Mouse (Mus musculus) CD4-positive, CD25-positive, alpha-beta regulatory T cell, adult 2 months (primary cell): ENCODE measurements at regions not wholly inside any gene's neighbourhood (a gene's known extent, or its start where the extent isn't known, plus 50 kb on each side); places are given as distances from the start of the nearest gene placed in this dataset.

Experiments used
- DNase-seq: peaks from one replicate; pipeline ENCODE4 v3.0.0-alpha.2; 2012; ENCODE audit warnings: low read depth, low spot score

DNA sequence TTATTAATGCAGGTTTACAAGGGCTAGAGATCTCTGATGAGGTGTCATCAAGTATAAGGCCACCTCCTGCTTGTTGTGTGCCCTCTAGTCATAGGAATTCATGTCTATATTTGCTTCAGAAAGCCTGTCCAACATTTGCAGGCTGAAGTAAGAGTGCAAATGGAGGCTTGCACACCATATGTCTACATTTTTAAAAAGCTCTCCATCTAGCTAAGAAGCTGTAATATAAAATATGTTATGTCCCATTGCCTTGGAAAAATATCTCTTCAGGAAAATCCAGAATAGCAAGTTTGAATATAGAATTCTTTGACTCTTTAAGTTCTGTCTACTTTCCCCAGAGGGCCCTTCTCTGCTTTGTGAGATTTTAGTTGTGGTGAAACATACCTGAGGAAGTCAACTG, 134.6 kb downstream of the Cd24a start:
- no peak for DNase-seq

DNA sequence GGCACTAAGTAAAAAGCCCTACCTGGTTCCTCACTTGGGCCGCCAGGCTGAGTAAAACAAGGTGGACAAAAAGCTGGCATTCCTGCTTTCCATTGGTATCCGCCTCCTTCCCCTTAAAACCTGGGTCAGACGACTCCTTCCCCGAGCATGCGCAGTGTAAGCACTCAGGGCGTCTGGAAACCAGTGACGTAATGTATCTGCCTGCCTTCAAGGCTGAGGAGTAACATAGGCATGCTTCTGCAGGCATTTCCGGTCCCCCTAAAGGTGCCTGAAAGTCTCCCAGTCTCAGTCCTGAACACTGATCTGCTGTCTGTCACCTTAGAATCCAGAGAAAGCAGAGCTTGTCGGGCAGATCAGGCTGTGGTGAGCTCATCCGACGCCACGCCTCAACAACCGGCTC, 140.7 kb downstream of the Cd24a start:
- no peak for DNase-seq

DNA sequence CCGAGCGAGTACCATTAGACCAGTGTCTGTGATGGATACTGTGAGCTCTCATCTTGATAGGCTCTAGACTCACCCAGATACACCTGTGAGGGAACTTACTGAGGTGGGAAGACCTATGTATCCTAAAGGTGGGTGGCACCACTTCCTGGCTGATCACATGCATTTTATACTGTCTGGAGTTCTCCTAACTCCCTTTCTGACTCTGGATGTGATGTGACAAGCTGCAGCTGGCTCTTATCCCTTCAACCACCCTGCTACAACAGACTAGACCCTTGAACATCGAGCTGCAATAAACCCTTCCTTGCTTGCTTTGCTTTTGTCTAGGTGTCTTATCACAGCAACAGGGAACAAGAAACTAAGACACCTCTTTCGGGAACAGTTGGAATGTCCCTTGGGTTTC, 143.3 kb downstream of the Cd24a start:
- no peak for DNase-seq

DNA sequence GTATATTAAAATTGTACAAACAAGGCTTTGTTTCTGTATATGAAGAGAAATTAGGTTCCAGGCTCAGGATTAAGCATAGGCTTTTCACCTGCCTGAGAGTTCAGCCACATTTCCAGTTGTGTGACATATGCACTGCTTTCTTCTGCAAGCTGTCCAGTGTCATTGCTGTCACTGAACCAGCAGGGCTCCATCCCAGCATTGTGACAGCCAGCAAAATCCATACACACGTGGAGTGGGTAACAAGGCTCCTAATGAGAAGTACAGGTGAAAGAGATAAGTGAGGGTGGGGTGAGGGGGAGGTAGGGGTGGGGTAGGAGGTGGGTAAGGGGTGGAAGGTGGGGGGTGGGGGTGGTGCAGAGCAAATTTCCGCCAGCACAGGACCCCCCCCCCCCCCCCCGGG, 144.1 kb downstream of the Cd24a start:
- DNase-seq, result no peak

DNA sequence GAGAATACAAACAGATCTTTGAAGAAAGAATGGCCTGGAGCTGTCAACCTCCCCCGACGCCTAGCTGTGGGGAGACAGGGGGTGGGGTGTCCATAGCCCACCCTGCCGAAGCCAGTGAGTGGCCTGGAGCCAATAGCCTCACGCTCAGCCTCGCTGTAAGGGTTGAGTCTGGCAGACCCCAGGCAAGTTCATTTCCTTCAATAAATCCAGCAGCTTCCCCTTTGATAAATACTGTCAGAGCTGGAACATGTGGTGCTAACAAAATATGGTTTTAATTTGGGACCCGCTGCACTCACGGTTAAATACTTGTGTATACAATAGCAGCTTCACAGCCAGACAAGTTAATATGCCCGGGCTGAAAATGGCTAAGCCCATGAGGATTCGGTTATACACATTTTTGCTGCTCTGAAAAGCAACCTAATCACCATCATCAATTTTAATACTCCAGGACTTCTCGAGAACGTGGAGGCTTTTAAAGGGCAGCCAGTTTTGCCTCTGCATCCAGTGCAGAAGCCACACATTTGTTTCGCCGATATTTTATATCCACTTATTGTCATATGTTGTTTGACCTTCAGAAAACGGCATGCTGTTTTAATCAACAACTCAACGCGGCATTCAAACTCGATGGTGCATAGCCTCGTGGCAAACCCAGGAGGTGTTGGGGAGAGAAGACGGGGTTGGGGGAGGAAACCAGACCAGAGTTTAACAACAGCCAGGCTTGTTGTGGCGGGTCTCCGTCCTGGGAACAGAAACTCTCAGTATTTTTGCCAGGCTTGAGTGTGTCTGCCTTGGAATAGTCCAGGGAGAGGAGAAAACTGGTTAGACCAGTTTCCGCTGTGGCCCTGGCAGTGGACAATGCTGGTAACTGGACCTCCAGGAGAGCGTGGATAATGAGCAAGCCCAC, 144.9 kb downstream of the Cd24a start:
- peak; percentile 32 for DNase-seq

DNA sequence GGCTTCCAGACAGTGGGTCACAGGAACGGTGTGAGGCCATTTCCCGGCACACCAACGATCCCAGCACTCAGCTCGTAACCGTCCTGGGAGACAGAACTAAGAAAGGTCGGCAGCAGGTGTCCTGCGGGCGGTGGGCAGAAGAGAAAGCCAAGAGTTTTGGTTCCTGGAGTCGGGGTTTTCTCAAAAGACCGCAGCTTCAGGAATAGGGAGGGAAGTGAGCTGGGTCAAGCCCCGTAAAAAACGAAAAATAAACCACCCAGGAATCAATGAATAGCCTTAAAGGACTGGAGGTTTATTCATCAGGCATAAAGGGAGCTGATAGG, 145.5 kb downstream of the Cd24a start:
- DNase-seq, result peak; percentile 9

DNA sequence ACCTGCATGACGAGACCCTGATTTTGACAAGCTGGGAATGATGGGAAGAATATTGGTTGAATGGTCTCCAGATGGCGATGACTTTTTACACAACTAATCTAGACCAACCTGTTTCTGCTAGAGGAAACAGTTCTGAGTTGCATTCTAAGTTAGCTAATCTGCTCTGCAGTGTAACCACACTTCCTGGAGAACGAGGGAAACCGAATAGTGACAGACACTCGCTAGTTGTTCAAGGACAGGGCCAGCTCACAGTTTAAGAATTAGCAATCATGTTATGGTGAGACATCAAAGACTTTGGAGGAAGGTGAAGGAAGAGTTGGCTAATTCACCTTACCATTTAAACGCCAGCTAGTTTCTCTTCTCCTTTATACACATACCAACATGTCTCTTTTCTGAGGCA, 149.7 kb downstream of the Cd24a start:
- peak; percentile 20 for DNase-seq

DNA sequence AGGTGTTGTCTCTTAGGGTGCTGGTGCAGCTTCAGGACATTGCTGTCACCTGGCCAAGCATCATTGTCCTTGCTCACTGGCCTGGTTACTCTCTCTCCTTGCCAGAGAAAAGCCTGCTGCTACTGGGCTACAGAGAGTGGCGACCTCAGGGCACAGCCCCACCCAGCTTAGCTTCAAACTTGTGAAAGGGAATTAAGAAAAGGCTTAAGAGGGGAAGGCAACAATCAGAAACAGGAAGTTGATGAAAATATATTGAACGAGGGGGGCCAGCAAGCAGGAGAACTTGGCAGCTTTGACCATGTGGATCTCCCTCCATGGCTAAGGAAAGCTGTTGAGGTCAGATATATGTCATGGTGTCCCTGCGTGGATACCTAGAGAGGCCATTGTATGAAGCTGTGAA, 151.1 kb downstream of the Cd24a start:
- no peak for DNase-seq

DNA sequence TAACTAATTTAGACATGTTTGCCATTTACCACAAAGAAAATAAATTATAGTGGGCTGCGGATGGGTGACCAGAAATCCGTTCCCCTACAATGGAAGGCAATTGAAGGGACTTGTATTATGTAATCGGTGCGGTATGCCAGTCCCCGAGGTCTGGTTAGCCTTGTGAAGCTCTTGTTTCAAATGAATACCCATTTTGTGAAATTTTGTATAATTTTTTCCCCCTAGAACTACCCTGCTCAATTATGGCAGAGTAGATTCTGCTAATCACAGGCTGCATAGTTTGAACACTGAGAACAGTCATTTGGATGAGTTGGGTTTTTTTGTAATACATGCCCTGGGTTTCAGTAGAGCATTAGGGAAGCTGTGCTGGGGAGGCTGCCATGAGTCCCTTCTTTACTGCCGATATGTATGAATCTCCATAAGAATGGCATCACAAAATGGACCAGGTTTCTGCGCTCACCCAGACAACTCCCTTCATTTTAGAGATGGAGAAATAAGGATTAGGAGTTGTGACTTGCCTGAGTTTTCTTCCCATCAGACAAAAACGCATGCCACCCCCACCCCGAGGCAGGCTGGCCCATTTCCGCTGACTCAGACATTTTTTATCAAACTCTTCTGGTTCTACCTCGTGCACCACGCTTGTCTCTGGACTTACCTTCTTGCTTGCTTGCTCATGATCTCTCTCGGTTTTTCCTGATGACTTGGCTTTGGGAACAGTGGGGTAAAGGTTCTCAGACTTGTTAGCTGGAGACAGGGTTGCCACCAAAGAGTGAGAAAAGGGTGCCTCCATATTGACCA, 155.7 kb downstream of the Cd24a start:
- no peak for DNase-seq

DNA sequence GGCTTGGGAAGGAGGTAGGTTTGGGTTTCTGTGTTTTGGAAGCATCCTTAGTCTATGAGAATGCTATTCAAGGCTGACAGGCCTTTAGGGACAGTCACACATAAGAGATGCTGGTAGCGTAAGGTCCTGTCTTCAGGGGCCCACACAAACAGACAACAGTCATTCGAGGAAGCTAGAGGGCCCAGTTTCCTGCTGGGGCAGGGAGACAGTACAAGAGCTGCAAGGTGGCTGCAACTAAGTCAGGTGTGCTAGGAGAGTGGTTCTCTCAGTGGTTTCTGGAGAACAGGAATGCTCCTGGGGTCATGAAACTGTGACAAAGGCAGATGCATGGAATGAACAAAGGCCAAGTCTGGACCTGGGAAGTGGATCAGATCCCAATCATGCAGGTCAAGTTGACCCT, 161.1 kb downstream of the Cd24a start:
- peak; percentile 23 for DNase-seq

DNA sequence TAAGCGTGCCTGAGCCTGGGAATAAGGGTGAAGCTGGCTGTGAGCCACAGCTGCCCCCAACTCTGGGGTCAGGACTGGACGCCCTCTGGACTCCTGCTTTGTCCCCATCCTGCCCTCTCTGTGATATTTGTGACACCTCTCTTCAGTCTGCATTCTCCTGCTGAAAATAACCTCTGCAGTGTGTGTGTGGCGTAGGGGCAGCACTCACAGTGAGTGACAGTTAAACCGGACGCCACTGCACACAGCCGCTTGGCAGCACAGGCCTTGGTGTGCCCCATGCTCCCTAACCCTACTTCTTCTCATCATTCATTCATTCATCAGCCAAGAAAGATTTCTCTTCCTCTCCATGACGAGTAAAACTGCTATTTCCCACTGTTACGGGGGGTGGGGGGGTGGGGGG, 161.6 kb downstream of the Cd24a start:
- peak; percentile 48 for DNase-seq

DNA sequence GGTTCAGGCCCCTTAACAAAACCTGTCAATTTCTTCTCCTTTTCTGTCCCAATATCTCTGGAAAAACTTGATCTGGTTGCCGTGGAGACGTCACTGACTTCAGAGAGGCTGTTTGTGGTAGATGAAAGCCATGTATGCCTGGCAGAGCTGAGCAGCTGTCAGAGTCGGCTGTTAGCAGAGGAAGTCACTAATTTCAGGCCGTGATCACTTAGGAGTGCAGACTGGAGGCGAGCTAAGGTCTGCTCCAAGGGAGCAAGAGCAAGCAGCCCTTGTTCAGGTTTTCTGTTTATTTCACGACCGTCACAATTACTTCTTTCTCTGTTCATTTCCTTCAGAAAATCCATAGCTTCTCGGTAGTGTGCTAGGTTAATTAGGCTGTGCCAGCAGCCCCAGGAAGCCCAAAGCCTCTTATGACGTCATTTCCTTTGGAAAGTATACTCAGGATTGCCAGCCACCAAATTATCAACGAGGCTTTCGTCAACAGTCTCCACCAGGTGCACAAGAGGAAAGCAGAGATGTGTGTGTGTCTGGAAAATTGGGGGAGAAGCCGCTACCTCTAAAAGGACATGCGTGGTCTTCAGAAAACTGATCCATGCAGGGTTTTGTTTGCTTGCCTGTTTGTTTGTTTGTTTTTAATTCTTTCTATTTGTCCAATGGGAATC, 161.2 kb downstream of the Qrsl1 start:
- DNase-seq, result peak; percentile 83

DNA sequence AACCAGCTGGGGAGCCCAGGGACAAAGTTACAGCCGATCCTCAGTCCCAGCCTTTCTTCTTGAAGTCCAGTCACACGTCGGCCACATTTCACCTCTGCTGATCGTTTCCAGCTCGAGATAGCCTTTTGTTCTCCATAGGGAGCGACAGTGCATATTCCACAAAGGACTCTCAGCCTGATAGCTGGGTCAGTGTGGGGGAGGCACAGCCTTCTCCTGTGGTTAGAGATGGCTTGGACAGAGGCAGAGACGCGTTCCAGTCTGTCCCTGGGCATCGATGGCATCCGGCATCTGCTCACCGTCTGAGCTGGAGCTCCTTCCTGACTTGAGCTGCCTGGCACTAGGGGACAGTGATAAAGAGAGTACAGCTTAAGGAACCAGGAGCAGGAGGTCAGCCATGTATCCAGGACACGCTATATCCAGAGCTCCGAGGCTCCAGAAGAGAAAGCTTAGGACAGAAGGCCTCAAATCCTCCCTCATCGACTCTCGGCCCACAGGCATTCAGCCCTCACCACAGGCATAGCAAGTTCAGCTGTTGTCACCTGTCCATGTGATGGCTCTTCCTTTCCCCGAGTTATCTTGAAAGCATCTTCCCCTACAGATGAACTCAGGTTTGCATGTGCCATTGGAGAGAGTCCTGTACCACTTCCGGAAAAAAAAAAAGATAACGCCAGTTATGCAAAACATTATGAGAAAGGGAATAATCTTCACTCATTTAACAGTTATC, 160.0 kb downstream of the Qrsl1 start:
- peak; percentile 39 for DNase-seq

DNA sequence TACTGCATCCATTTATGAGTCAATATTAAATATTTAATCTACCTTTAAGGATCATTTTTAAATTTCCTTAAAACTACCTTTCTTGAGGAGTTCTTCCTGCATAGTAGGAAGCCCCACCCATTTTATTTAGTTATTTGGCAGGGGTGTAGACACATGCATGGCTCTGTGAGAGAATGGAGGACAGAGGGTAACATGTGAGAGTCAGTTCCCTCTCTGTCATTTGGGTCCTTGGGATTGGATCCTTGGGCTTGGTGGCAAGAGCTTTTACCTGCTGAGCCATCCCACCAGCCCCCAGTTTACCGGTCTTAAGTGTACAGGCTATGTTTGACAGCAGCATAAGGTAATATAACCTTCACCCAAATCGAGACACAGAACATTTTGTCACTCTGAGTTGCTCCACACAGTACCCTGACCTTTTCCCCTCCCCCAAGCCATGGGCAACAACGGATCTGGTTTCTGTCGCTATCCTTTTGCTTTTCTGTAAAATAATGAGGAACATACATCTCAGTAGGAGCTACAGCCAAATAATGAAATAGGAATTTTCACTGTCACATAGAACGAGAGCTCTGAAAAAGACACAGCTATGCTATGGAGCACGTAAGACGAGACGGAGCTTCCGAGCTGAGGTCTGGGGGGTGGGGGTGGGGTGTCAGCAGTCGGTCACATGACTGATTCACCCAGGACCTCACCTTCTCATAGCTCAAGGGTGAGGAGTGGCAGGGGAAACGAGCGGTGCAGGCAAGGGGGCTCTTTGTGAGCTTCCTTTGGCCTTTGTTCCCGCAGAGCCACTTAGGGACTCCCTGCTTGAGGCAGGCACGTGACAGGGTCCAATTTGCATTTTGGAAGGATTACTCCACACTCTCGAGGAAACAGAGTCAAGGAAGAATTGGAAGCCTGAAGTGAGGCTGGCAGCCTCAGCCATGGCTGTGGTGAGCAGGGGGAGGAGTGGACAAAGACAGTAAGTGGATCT, 159.2 kb downstream of the Qrsl1 start:
- peak; percentile 74 for DNase-seq

DNA sequence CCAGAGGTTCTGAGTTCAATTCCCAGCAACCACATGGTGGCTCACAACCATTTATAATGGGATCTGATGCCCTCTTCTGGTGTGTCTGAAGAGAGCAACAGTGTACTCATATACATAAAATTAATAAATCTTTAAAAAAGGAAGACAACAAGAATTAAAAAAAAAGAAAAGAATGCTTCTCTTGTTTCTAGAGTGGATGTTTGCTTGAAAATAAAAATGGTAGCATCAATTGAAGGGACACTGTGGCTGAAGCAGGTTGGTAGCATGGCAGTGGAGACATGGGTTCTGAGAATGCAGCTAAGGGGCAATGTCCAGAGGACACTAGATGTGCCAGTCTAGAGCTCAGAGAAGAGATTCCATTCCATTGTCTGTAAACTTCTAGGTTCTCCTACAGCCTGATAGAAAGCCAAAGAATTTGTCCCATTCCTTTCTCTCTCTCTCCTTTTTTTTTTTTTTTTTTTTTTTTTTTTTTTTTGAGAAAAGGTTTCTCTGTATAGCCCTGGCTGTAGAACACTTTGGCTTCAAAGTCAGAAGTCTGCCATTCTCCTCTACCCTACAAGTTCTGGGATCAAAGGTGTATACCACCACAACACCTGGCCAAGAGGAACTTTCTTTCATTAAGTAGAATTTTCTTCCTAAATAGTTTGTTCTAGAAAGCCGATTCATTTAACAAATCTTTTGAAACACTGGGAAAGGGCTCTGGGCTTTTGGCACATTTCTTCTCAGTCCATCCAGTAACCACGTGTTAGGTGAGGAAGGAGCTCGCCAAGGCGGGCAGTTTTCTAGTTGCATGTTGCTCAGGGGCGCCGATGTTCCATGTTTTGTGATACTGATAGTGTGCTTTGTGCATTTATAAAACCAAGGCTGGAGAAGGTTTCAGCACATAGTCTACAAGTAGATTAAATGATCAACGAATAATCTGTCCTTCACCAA, 158.1 kb downstream of the Qrsl1 start:
- no peak for DNase-seq

DNA sequence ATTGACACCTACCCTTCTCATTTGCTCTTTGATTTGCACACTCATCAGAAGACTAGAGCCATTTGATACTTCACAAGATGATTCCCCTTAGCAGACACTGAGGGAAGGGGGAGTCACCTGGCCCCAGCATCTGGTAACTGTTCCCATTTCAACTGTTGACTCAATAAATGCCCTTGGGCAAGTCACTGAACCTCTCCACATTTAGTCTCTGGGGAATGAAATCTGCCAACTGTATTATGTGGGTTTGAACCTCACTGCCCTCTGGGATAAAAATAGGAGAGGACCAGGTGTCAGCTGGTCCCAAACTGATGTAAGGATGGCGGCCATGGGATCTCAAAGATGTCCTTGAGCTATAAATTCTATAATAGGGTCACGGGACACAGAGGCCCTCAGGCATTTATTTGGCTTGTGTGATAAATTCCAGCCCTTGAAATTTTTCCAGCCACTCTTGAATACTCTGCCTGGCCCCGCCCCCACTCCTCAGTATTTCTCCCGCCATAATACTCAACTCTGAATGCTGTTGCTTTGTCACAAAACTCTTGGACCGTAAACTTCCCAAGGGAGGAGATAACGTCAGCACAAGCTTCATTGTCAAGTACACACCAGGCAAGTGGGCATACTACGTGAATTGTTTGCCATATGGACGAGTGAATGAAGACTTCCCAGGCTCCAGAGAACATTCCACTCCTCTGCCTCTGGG, 155.5 kb downstream of the Qrsl1 start:
- DNase-seq, result no peak

DNA sequence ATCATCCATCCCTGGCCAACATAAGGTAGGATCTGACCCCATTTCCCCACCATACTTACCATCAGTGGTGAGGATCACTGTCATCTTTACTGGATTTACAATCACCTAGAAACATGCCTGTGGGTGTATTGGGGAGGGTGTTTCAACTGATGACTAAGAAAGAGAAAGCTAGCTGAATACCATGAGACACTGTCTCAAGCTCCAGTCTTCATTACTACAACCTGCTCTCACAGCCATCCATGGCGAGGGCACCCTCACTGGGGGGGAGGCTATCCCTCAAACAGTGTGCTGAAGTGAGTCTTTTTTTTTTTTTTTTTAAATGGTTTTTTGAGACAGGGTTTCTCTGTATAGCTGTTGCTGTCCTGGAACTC, 154.9 kb downstream of the Qrsl1 start:
- DNase-seq, result no peak

DNA sequence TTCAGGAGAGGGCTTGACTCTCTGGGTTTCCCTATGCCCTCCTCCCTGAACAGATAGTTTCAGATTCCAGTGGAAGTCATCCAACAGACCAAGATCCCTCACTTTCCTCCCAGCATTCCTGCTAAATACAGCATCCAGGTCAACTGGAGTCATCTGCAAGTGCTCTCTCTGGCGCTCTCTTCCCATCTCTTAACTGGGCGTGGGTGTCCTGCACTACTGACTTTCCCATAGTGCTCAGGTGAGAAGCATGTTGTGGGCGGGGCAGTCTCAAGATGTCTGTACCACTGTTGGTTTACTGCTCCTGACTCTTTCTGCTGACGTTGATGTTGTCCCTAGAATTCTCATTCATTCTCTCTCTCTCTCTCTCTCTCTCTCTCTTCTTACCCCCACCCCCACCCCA, 154.0 kb downstream of the Qrsl1 start:
- DNase-seq, result no peak

DNA sequence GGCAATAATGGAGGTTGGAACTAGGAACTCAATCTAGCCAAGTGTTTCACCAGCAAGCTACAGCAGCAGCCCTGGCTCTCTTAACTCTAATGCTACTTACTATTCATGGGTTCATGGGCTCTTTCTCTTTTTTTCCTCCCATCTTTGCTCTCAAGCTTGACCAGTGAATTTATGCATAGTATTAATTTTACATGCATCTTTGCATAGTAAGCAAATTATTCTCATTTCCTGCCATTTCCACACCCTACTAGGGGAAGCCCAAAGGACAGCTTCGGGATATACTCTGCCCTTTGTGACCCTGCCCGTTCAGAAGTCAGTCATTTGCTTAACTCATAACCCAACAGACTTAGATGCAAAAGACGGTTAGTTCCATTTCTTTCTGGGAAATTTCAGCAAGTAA, 153.2 kb downstream of the Qrsl1 start:
- no peak for DNase-seq
